Mouse (Mus musculus): ENCODE measurements at regions not wholly inside any gene's neighbourhood (a gene's known extent, or its start where the extent isn't known, plus 50 kb on each side); places are given as distances from the start of the nearest gene placed in this dataset.

GRCm38 (mm10) chr3:60798461-60798860 lies 204.1 kb upstream of the P2ry1 start:
- Histone ChIP-seq H3K4me1 (ENCODE audit: insufficient read depth) (no peaks in the 10 kb centered on the region), H3K4me3 (ENCODE audit: low read depth, low read length) (no peak overlapping the region), H3K36me3 (ENCODE audit: insufficient read depth) (no peaks in the 10 kb centered on the region), H3K9me3 (ENCODE audit: low read depth, low read length) (no peaks in the 10 kb centered on the region), H3K4me2 (no peak overlapping the region), H3K27ac (ENCODE audit: low read depth) (no peak overlapping the region), H3K9ac (no peak overlapping the region), H3K27me3 (ENCODE audit: insufficient read depth, low read length) (no peaks in the 10 kb centered on the region)
- DNase-seq (no peak), ATAC-seq (ENCODE audit: insufficient read depth) (no peak)
- no peak for TF ChIP-seq CTCF (IDR thresholded peaks at IDR 0.05; ENCODE audit: low read depth)
- 92% methylated on average over 2 of the region's 2 CpGs for whole genome bisulfite sequencing

GRCm38 (mm10) chr3:60798862-60799261 lies 203.7 kb upstream of the P2ry1 start:
- Histone ChIP-seq H3K4me2 (no peak overlapping the region), H3K4me3 (ENCODE audit: low read depth, low read length) (no peak overlapping the region), H3K9me3 (ENCODE audit: low read depth, low read length) (no peaks in the 10 kb centered on the region), H3K27ac (ENCODE audit: low read depth) (no peak overlapping the region), H3K27me3 (ENCODE audit: insufficient read depth, low read length) (no peaks in the 10 kb centered on the region), H3K36me3 (ENCODE audit: insufficient read depth) (no peaks in the 10 kb centered on the region), H3K9ac (no peak overlapping the region), H3K4me1 (ENCODE audit: insufficient read depth) (no peaks in the 10 kb centered on the region)
- DNase-seq (no peak), ATAC-seq (ENCODE audit: insufficient read depth) (no peak)
- TF ChIP-seq CTCF (IDR thresholded peaks at IDR 0.05; ENCODE audit: low read depth) = no peak
- 82% methylated on average over 5 of the region's 5 CpGs for WGBS

- no peak overlapping the region for H3K4me2 ChIP-seq
- no peak overlapping the region for H3K27ac ChIP-seq (ENCODE audit: low read depth)
- ATAC-seq (ENCODE audit: insufficient read depth) (no peak), DNase-seq (no peak)
- no peaks in the 10 kb centered on the region for H3K9me3 ChIP-seq (ENCODE audit: low read depth, low read length)
- H3K9ac ChIP-seq = no peak overlapping the region
- no peak for TF ChIP-seq CTCF (IDR thresholded peaks at IDR 0.05; ENCODE audit: low read depth)
- no peaks in the 10 kb centered on the region for H3K4me1 ChIP-seq (ENCODE audit: insufficient read depth)
- 72% methylated on average over 3 of the region's 3 CpGs for WGBS
- no peaks in the 10 kb centered on the region for H3K36me3 ChIP-seq (ENCODE audit: insufficient read depth)
- no peaks in the 10 kb centered on the region for H3K27me3 ChIP-seq (ENCODE audit: insufficient read depth, low read length)
- H3K4me3 ChIP-seq (ENCODE audit: low read depth, low read length) = no peak overlapping the region
These were observed 197.8 kb upstream of the P2ry1 start for GRCm38 (mm10) chr3:60804711-60805293.

- DNase-seq (no peak), ATAC-seq (ENCODE audit: insufficient read depth) (no peak)
- Histone ChIP-seq H3K9me3 (ENCODE audit: low read depth, low read length) (no peaks in the 10 kb centered on the region), H3K36me3 (ENCODE audit: insufficient read depth) (no peaks in the 10 kb centered on the region), H3K9ac (no peak overlapping the region), H3K27ac (ENCODE audit: low read depth) (no peak overlapping the region), H3K27me3 (ENCODE audit: insufficient read depth, low read length) (no peaks in the 10 kb centered on the region), H3K4me3 (ENCODE audit: low read depth, low read length) (no peak overlapping the region), H3K4me2 (no peak overlapping the region), H3K4me1 (ENCODE audit: insufficient read depth) (no peaks in the 10 kb centered on the region)
- TF ChIP-seq CTCF (IDR thresholded peaks at IDR 0.05; ENCODE audit: low read depth) = no peak
- 52% methylated on average over 5 of the region's 5 CpGs for WGBS
These were observed 190.7 kb upstream of the P2ry1 start for GRCm38 (mm10) chr3:60811924-60812323.

GRCm38 (mm10) chr3:60813485-60813884 lies 189.1 kb upstream of the P2ry1 start:
- Histone ChIP-seq H3K9ac (no peak overlapping the region), H3K4me3 (ENCODE audit: low read depth, low read length) (no peak overlapping the region), H3K9me3 (ENCODE audit: low read depth, low read length) (no peaks in the 10 kb centered on the region), H3K36me3 (ENCODE audit: insufficient read depth) (no peaks in the 10 kb centered on the region), H3K27ac (ENCODE audit: low read depth) (no peak overlapping the region), H3K4me1 (ENCODE audit: insufficient read depth) (no peaks in the 10 kb centered on the region), H3K27me3 (ENCODE audit: insufficient read depth, low read length) (no peaks in the 10 kb centered on the region), H3K4me2 (no peak overlapping the region)
- no peak for DNase-seq
- no peak for TF ChIP-seq CTCF (IDR thresholded peaks at IDR 0.05; ENCODE audit: low read depth)
- no peak for ATAC-seq (ENCODE audit: insufficient read depth)
- 71% methylated on average over 3 of the region's 3 CpGs for WGBS

- Histone ChIP-seq H3K4me3 (ENCODE audit: low read depth, low read length) (no peak overlapping the region), H3K9me3 (ENCODE audit: low read depth, low read length) (no peaks in the 10 kb centered on the region), H3K4me2 (no peak overlapping the region), H3K36me3 (ENCODE audit: insufficient read depth) (no peaks in the 10 kb centered on the region), H3K27ac (ENCODE audit: low read depth) (no peak overlapping the region), H3K9ac (no peak overlapping the region), H3K27me3 (ENCODE audit: insufficient read depth, low read length) (no peaks in the 10 kb centered on the region), H3K4me1 (ENCODE audit: insufficient read depth) (no peaks in the 10 kb centered on the region)
- TF ChIP-seq CTCF (IDR thresholded peaks at IDR 0.05; ENCODE audit: low read depth) = no peak
- ATAC-seq (ENCODE audit: insufficient read depth) (peak; percentile 68), DNase-seq (no peak)
- WGBS = 41% methylated on average over 4 of the region's 4 CpGs
These were observed 182.8 kb upstream of the P2ry1 start for GRCm38 (mm10) chr3:60819684-60820281.

- H3K9me3 ChIP-seq (ENCODE audit: low read depth, low read length) = no peaks in the 10 kb centered on the region
- no peak overlapping the region for H3K4me3 ChIP-seq (ENCODE audit: low read depth, low read length)
- no peak for TF ChIP-seq CTCF (IDR thresholded peaks at IDR 0.05; ENCODE audit: low read depth)
- DNase-seq (no peak), ATAC-seq (ENCODE audit: insufficient read depth) (no peak)
- no peak overlapping the region for H3K27ac ChIP-seq (ENCODE audit: low read depth)
- H3K36me3 ChIP-seq (ENCODE audit: insufficient read depth) = no peaks in the 10 kb centered on the region
- H3K27me3 ChIP-seq (ENCODE audit: insufficient read depth, low read length) = no peaks in the 10 kb centered on the region
- H3K9ac ChIP-seq = no peak overlapping the region
- H3K4me1 ChIP-seq (ENCODE audit: insufficient read depth) = no peaks in the 10 kb centered on the region
- no peak overlapping the region for H3K4me2 ChIP-seq
These were observed 181.1 kb upstream of the P2ry1 start for GRCm38 (mm10) chr3:60821463-60821862.

Measured in lung, embryonic 14.5 days (tissue).